Mouse (Mus musculus) heart, postnatal 0 days (tissue): ENCODE results near the gene Rusc2. TPM values are rescaled to one million over a fixed set of nuclear protein-coding genes. Genes with fewer than 3 reads are reported as not detected.

ENCODE experiments used
- ATAC-seq: fragments of 200-750 bp; cut with Nextera tagmentation; 2 replicates; pipeline ENCODE4 v1.8.0; 2017; ENCODE audit warnings: low read depth, moderate number of reproducible peaks, moderate library complexity; ENCODE audit not compliant: insufficient read depth
- DNase-seq: peaks from one replicate; pipeline ENCODE4 v3.0.0-alpha.2; 2016; ENCODE audit warnings: low spot score
- H3K27ac ChIP-seq: fragments of 300-500 bp; sonication (generic); 2 replicates; pipeline ENCODE4 v1.5.1; 2014; ENCODE audit warnings: low read depth, mild to moderate bottlenecking
- H3K27me3 ChIP-seq: fragments of 300-500 bp; sonication (generic); 2 replicates; pipeline ENCODE4 v1.6.1; 2014; ENCODE audit warnings: low read length, mixed read lengths; ENCODE audit not compliant: control insufficient read depth, insufficient read depth
- H3K36me3 ChIP-seq: fragments of 300-500 bp; sonication (generic); replicated peaks from 2 replicates; pipeline ENCODE4 v1.6.1; 2014; ENCODE audit warnings: low read length, mixed read lengths; ENCODE audit not compliant: control insufficient read depth, insufficient read depth
- H3K4me1 ChIP-seq: fragments of 300-500 bp; sonication (generic); 2 replicates; pipeline ENCODE4 v1.6.1; 2014; ENCODE audit warnings: antibody characterized with exemption; ENCODE audit not compliant: control insufficient read depth, insufficient read depth
- H3K4me2 ChIP-seq: fragments of 300-500 bp; sonication (generic); 2 replicates; pipeline ENCODE4 v1.6.1; 2014; ENCODE audit warnings: low read depth, mild to moderate bottlenecking, low read length, moderate library complexity
- H3K4me3 ChIP-seq: fragments of 300-500 bp; sonication (generic); 2 replicates; pipeline ENCODE4 v1.5.1; 2014; ENCODE audit warnings: low read depth, low read length
- H3K9ac ChIP-seq: fragments of 300-500 bp; sonication (generic); replicated peaks from 2 replicates; pipeline ENCODE4 v1.6.1; 2014; ENCODE audit warnings: low read depth, low read length, mixed read lengths
- H3K9me3 ChIP-seq: fragments of 300-500 bp; sonication (generic); replicated peaks from 2 replicates; pipeline ENCODE4 v1.6.1; 2016; ENCODE audit warnings: low read length; ENCODE audit not compliant: control insufficient read depth
- CTCF ChIP-seq: IDR thresholded peaks from 2 replicates; pipeline ENCODE4 v1.5.1; 2016; ENCODE audit warnings: antibody characterized with exemption, control low read depth, low read depth
- EP300 ChIP-seq: IDR thresholded peaks from 2 replicates; pipeline ENCODE4 v1.6.1; 2016; ENCODE audit warnings: antibody characterized with exemption, low read depth
- WGBS: fragments of 180-500 bp; shearing (Covaris S2); extraction: QIAGEN DNeasy Blood & Tissue Kit; methylation state at CpG from one replicate; pipeline ENCODE4 v1.1.7; 2014; 5-methylcytosine and 5-hydroxymethylcytosine counted together
- polyA plus RNA-seq: library from polyadenylated mRNA; unstranded; fragments of >200 nt; fragmentation: Nextera tagmentation; extraction: Ambion mirVana; gene quantifications from 2 replicates; pipeline ENCODE4 v1.2.1, GENCODE M21; 2015
- total RNA-seq: library from RNA; depleted of rRNA; stranded (reverse); fragments of >200 nt; gene quantifications from 2 replicates; pipeline ENCODE4 v1.2.3, GENCODE M21; 2014; ENCODE audit warnings: low replicate concordance

The Rusc2 gene
- total and polyA plus RNA-seq, 2 experiments from 2014 or later = 8.0 to 34.9 TPM

GRCm38 (mm10) chr4:43441639-43442038 is 59.9 kb downstream of the Rusc2 start, which contains the start of gene Tesk1:
Gene Tesk1 (plus strand): TSS chr4:43441939.
- Histone ChIP-seq H3K36me3 (peaks cover 18% of the 10 kb centered on the region), H3K4me2 (peak within 1 kb of the TSS; percentile 99)
- 25% methylated on average over 4 of the region's 4 CpGs for WGBS

GRCm38 (mm10) chr4:43442044-43442443 is 60.3 kb downstream of the Rusc2 start:
- H3K27ac ChIP-seq = peak overlapping the region; percentile 97
- H3K9ac ChIP-seq = peak overlapping the region; percentile 98
- under 1% methylated on average over 33 of the region's 33 CpGs for WGBS
- peak overlapping the region; percentile 92 for H3K4me3 ChIP-seq
- peaks cover 22% of the 10 kb centered on the region for H3K36me3 ChIP-seq
- peak; percentile 96 for ATAC-seq
- peak; percentile 99 for DNase-seq
- no peaks in the 10 kb centered on the region for H3K27me3 ChIP-seq
- peak overlapping the region; percentile 99 for H3K4me2 ChIP-seq
- H3K9me3 ChIP-seq = no peaks in the 10 kb centered on the region
- H3K4me1 ChIP-seq = 0 out of 2 replicates have a peak, but pooled peaks cover 8% of the 10 kb centered on the region
- no peak for TF ChIP-seq EP300
- peak; percentile 99 for TF ChIP-seq CTCF

More at GRCm38 (mm10) chr4:43441639-43442038, 59.9 kb downstream of the Rusc2 start, which contains the start of gene Tesk1:
- H3K27ac ChIP-seq = peak within 1 kb of the TSS; percentile 97
- H3K4me1 ChIP-seq = 0 out of 2 replicates have a peak, but pooled peaks cover 8% of the 10 kb centered on the region
- TF ChIP-seq CTCF (no peak), EP300 (no peak)
- peak within 1 kb of the TSS; percentile 98 for H3K9ac ChIP-seq
- ATAC-seq (no peak), DNase-seq (no peak)
- no peaks in the 10 kb centered on the region for H3K9me3 ChIP-seq
- H3K27me3 ChIP-seq = no peaks in the 10 kb centered on the region
- peak within 1 kb of the TSS; percentile 92 for H3K4me3 ChIP-seq

- under 1% methylated on average over 67 of the region's 88 CpGs for WGBS
- H3K4me2 ChIP-seq = peak overlapping the region; percentile 99
Measured at GRCm38 (mm10) chr4:43442456-43443361, 60.9 kb downstream of the Rusc2 start.

GRCm38 (mm10) chr4:43443511-43443910 is 61.7 kb downstream of the Rusc2 start:
- DNase-seq (no peak), ATAC-seq (peak; percentile 4; the same call in 1 of the 2 replicates)
- 3% methylated on average over 27 of the region's 28 CpGs for WGBS
- Histone ChIP-seq H3K4me2 (peak overlapping the region; percentile 99), H3K4me3 (peak overlapping the region; percentile 92), H3K36me3 (peaks cover 37% of the 10 kb centered on the region), H3K27ac (peak overlapping the region; percentile 97), H3K9me3 (no peaks in the 10 kb centered on the region), H3K4me1 (0 out of 2 replicates have a peak, but pooled peaks cover 8% of the 10 kb centered on the region), H3K9ac (peak overlapping the region; percentile 98), H3K27me3 (no peaks in the 10 kb centered on the region)
- TF ChIP-seq CTCF (no peak), EP300 (no peak)

More at GRCm38 (mm10) chr4:43442456-43443361, 60.9 kb downstream of the Rusc2 start:
- no peak for TF ChIP-seq CTCF
- TF ChIP-seq EP300 = no peak
- Histone ChIP-seq H3K4me1 (0 out of 2 replicates have a peak, but pooled peaks cover 8% of the 10 kb centered on the region), H3K27me3 (no peaks in the 10 kb centered on the region), H3K9ac (peak overlapping the region; percentile 98), H3K4me3 (peak overlapping the region; percentile 92), H3K36me3 (peaks cover 29% of the 10 kb centered on the region), H3K27ac (peak overlapping the region; percentile 97), H3K9me3 (no peaks in the 10 kb centered on the region)
- ATAC-seq (peak; percentile 64), DNase-seq (peak; percentile 82)

GRCm38 (mm10) chr4:43447251-43447650 is 65.5 kb downstream of the Rusc2 start:
- no peak for ATAC-seq
- Histone ChIP-seq H3K36me3 (peaks cover 37% of the 10 kb centered on the region), H3K9ac (no peak overlapping the region), H3K27ac (no peak overlapping the region), H3K4me3 (no peak overlapping the region), H3K4me1 (peaks cover 11% of the 10 kb centered on the region; the same call in 1 of the 2 replicates), H3K4me2 (no peak overlapping the region), H3K9me3 (no peaks in the 10 kb centered on the region), H3K27me3 (peaks cover 12% of the 10 kb centered on the region; the same call in 1 of the 2 replicates)
- WGBS = 87% methylated on average over 13 of the region's 13 CpGs
- no peak for TF ChIP-seq CTCF
- TF ChIP-seq EP300 = no peak
- DNase-seq = no peak
